Comparison of ENCODE assay signal across 13 mouse cellular contexts in the genomic region with DNA sequence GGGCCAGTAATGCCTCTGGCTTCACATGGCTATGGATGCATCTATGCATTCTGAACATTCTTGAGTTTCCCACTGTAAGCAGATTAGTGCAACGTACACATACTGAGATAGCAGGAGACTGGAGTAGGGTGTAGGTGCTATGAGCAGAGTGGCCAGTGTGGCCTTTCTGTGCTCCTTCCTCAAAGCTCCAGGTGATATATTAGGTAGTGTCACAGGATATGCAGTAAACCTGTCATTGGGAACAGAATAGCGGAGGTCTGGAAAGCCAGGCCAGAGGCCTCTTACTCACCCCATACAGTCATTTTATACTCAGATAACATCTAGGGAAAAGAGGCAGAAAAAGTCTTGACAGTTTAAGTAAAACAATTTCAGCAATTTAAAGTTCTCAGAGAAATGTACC.
"Had no signal": no experiment of that assay in that cellular context is flagged by ENCODE, and none has a peak within 500 bp of the region (broad histone marks: within the 10 kb centered on the region; RNA-seq: fewer than 3 reads in every experiment).

No protein-coding gene starts in this region.

- H3K36me3 ChIP-seq: midbrain, embryonic 13.5 days; midbrain, embryonic 15.5 days; neural tube, embryonic 12.5 days; stomach, embryonic 15.5 days had no signal

- DNase-seq: lung, embryonic 14.5 days; lung, postnatal 10 days; lung, postnatal 4 days; right cerebral cortex, postnatal 14 days; thymus, adult 2 months; thymus, postnatal 25 days; thymus, postnatal 4 days had no signal

- H3K9ac ChIP-seq: lung, embryonic 14.5 days; midbrain, embryonic 13.5 days; midbrain, embryonic 15.5 days; neural tube, embryonic 12.5 days; stomach, embryonic 15.5 days had no signal

- H3K9me3 ChIP-seq: midbrain, embryonic 13.5 days; midbrain, embryonic 15.5 days; neural tube, embryonic 12.5 days; stomach, embryonic 15.5 days had no signal

- H3K27me3 ChIP-seq: midbrain, embryonic 13.5 days; midbrain, embryonic 15.5 days; neural tube, embryonic 12.5 days; stomach, embryonic 15.5 days had no signal

- H3K4me1 ChIP-seq: midbrain, embryonic 13.5 days; midbrain, embryonic 15.5 days; stomach, embryonic 15.5 days had no signal

- ATAC-seq: midbrain, embryonic 13.5 days; midbrain, embryonic 15.5 days had no signal

- H3K27ac ChIP-seq: midbrain, embryonic 13.5 days; midbrain, embryonic 15.5 days; neural tube, embryonic 12.5 days; stomach, embryonic 15.5 days; stomach, postnatal 0 days had no signal

- H3K4me3 ChIP-seq: midbrain, embryonic 13.5 days; midbrain, embryonic 15.5 days; neural tube, embryonic 12.5 days; stomach, embryonic 15.5 days had no signal

- H3K4me2 ChIP-seq: lung, embryonic 14.5 days; midbrain, embryonic 11.5 days; midbrain, embryonic 13.5 days; midbrain, embryonic 15.5 days; neural tube, embryonic 12.5 days; stomach, embryonic 15.5 days had no signal
